Mouse (Mus musculus): ENCODE results near the gene Kif16b. TPM values are rescaled to one million over a fixed set of nuclear protein-coding genes. Genes with fewer than 3 reads are reported as not detected.

Kif16b gene
- total and polyA plus RNA-seq, 3 experiments = 16.1 to 38.3 (median 32.3) TPM

DNA sequence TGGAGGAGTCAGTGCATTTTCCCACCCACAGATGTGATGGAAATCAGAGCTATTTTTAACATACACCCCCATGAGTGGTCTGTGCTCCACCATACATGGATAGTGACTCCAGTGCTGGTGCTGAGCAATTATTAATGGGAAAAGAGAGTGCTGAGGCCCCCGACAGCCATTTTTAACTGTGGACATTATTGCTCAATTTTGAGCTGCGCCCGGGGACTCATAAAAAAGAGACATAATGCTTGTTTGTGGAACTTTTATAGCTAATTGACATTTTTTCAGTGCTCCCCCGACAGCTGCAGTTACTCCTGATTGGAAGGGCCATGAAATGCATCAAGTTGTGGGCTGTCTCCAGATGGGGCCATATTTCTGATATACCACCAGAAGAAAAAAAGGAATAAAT, 302.1 kb downstream of the Kif16b start:
- H3K9ac ChIP-seq (ENCODE audit: low read depth, low read length) = no peak overlapping the region
- no peak overlapping the region for H3K4me3 ChIP-seq
- no peaks in the 10 kb centered on the region for H3K79me2 ChIP-seq (replicated peaks; ENCODE audit: control insufficient read depth, insufficient read depth, low read length)
- no peak overlapping the region for H3K27ac ChIP-seq
- intact Hi-C loops (cut with DNase I) = no loop called here
- H3K27me3 ChIP-seq (ENCODE audit: control insufficient read depth, insufficient read depth, low read length) = no peaks in the 10 kb centered on the region
- no peaks in the 10 kb centered on the region for H3K36me3 ChIP-seq (ENCODE audit: control insufficient read depth, insufficient read depth, low read length)
- WGBS = 84% methylated on average over 4 of the region's 4 CpGs
- TF ChIP-seq POLR2A (IDR thresholded peaks at IDR 0.05; ENCODE audit: insufficient read depth, low read depth, low read length) (no peak), CTCF (IDR thresholded peaks at IDR 0.05) (no peak), EP300 (IDR thresholded peaks at IDR 0.05; ENCODE audit: insufficient read depth, low read depth, low read length) (no peak)
- H3K4me1 ChIP-seq (ENCODE audit: control insufficient read depth, insufficient read depth, low read length) = no peaks in the 10 kb centered on the region
- DNase-seq = no peak

DNA sequence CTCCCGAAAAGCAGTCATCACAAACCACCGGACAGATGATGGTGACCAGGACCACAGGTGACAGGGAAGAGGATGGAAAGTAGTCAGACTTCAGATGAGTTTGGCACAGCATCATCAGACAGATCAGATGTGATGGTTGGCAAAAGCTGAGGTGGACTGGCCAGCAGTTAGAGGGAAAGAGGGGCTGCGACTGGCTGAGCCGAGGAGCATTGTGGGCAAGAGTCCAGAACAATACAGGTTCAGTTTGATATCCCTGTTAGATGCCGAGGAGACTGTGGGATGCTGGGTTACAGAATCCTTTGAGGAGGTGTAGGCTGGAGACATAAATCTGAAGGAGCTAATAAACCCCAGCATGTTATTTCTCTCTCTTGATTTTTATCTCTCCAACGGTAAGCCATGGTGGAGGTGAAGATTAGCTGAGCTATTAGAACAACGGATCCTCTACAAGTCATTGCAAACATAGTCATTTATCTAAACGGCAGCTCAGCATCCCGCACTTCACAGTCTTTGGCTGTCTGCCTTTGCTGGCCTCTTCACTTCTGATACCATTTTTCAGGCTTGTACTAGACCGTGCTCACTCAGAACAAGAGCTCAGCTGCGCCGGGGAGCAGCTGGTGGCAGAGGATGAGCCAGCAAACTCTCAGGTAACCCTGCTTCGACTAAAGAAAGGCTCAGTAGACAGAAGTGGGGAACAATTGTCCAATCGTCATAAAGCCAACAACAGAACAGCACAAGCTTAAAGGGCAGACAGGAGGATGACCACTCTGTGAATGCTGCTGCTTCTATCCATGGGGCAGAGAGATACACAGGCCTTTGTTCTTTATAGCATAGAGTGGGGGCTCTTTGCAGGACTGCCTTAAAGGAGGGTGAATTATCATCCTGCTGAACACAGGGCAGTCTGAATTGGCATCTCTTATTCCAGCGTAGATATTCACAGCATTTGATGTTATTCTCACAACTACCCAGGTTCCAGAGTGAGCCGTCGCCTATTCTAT, 304.9 kb downstream of the Kif16b start:
- Histone ChIP-seq H3K36me3 (ENCODE audit: control insufficient read depth, insufficient read depth, low read length) (no peaks in the 10 kb centered on the region), H3K27me3 (ENCODE audit: control insufficient read depth, insufficient read depth, low read length) (no peaks in the 10 kb centered on the region), H3K27ac (no peak overlapping the region), H3K79me2 (replicated peaks; ENCODE audit: control insufficient read depth, insufficient read depth, low read length) (no peaks in the 10 kb centered on the region), H3K4me1 (ENCODE audit: control insufficient read depth, insufficient read depth, low read length) (no peaks in the 10 kb centered on the region), H3K9ac (ENCODE audit: low read depth, low read length) (no peak overlapping the region), H3K4me3 (no peak overlapping the region)
- intact Hi-C loops (cut with DNase I) = no loop called here
- 61% methylated on average over 17 of the region's 17 CpGs for WGBS
- TF ChIP-seq CTCF (IDR thresholded peaks at IDR 0.05) = no peak
- no peak for TF ChIP-seq POLR2A (IDR thresholded peaks at IDR 0.05; ENCODE audit: insufficient read depth, low read depth, low read length)
- no peak for TF ChIP-seq EP300 (IDR thresholded peaks at IDR 0.05; ENCODE audit: insufficient read depth, low read depth, low read length)
- no peak for DNase-seq

DNA sequence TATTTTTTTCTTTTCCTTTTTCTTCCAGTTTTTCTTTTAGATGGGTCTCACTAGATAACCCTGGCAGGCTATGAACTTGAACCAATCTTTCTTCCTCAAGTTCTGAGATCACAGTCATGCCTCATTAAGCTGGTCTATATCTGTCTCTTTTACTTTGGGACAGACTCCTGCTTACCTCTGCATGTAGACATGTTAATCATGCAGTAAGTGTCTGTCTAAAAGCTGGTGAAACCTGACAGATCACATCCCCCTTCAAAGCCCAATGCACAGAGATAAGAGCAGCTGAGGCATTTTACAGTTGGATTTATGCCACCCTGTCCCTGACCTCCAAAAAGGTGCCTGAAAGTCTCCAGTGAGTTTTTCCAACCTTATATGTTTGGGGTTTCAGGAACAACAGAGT, 310.4 kb downstream of the Kif16b start:
- intact Hi-C loops (cut with DNase I) = no loop called here

DNA sequence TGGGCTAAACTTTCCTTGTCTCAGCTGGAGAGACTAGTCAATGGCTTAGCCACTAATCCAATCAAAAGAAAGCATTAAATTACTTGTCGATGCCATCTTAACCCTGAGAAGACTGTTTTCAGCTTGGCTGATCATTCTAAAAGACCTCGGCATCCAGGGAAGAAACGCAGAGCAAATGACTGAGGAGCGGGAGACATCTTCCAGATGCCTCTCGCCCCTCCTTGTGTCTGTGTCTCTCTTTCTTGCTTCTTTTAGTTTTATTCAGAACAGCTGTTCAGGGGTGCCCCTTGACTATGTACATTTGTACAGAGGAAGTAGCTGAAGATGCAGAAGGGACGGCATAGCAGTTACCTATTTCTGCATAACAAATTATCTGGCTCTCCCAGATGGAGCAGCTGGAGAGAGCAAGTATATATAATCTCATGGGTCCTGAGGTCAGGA, 311.0 kb downstream of the Kif16b start:
- Histone ChIP-seq H3K4me3 (no peak overlapping the region), H3K79me2 (replicated peaks; ENCODE audit: control insufficient read depth, insufficient read depth, low read length) (no peaks in the 10 kb centered on the region), H3K9ac (ENCODE audit: low read depth, low read length) (no peak overlapping the region), H3K36me3 (ENCODE audit: control insufficient read depth, insufficient read depth, low read length) (no peaks in the 10 kb centered on the region), H3K4me1 (ENCODE audit: control insufficient read depth, insufficient read depth, low read length) (no peaks in the 10 kb centered on the region), H3K27ac (no peak overlapping the region), H3K27me3 (ENCODE audit: control insufficient read depth, insufficient read depth, low read length) (no peaks in the 10 kb centered on the region)
- TF ChIP-seq EP300 (IDR thresholded peaks at IDR 0.05; ENCODE audit: insufficient read depth, low read depth, low read length) = no peak
- no peak for TF ChIP-seq POLR2A (IDR thresholded peaks at IDR 0.05; ENCODE audit: insufficient read depth, low read depth, low read length)
- TF ChIP-seq CTCF (IDR thresholded peaks at IDR 0.05) = no peak
- WGBS = 69% methylated on average over 6 of the region's 6 CpGs
- DNase-seq = no peak
- intact Hi-C loops (cut with DNase I) = no loop called here

More for the DNA sequence above, 310.4 kb downstream of the Kif16b start:
- H3K9ac ChIP-seq (ENCODE audit: low read depth, low read length) = no peak overlapping the region
- H3K27me3 ChIP-seq (ENCODE audit: control insufficient read depth, insufficient read depth, low read length) = no peaks in the 10 kb centered on the region
- H3K4me3 ChIP-seq = no peak overlapping the region
- TF ChIP-seq CTCF (IDR thresholded peaks at IDR 0.05) = no peak
- no peak for TF ChIP-seq EP300 (IDR thresholded peaks at IDR 0.05; ENCODE audit: insufficient read depth, low read depth, low read length)
- TF ChIP-seq POLR2A (IDR thresholded peaks at IDR 0.05; ENCODE audit: insufficient read depth, low read depth, low read length) = no peak
- no peak for DNase-seq
- H3K79me2 ChIP-seq (replicated peaks; ENCODE audit: control insufficient read depth, insufficient read depth, low read length) = no peaks in the 10 kb centered on the region
- H3K27ac ChIP-seq = no peak overlapping the region
- H3K36me3 ChIP-seq (ENCODE audit: control insufficient read depth, insufficient read depth, low read length) = no peaks in the 10 kb centered on the region
- no peaks in the 10 kb centered on the region for H3K4me1 ChIP-seq (ENCODE audit: control insufficient read depth, insufficient read depth, low read length)

DNA sequence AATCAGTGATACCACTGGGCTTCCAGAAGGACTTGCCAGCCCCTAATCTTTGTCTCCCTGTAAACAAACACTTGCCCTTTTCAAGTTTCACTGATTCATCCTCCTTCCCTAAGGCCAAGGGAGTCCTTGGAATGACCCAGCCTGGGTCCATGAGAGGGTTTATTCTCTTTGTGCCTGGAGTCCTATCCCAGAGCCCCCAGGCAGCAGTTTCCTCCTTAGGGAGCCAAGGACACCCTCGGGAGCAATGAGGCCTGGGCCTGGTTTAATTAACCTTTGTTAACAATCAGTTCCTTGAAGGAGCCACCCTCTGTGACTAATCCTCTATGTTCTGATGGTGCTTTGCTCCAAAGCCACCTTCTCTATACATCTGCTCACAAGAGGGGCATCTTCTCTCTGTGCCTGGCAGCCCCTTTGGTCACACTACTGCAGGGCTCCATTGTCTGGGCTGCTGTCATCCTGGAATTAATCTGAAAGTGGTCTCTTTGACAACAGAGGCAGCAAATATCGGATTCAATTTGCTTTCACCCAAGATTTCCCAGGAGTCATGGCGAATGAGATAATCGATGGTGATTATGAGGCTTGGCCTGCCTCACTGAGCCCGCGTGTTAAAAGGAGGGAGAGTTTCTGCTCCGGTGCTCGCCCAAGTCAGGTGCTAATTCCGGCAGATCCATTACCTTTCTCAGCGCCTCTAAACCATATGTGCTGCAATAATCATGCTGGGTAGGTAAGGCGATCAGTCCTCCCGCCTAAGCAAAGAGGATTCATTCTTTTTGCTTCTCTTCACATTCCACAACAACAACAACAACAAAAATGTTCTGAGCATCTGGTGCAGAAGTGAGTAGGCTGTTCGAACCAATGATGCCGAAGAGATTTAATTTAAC, 311.7 kb downstream of the Kif16b start:
- H3K9ac ChIP-seq (ENCODE audit: low read depth, low read length) = no peak overlapping the region
- no peaks in the 10 kb centered on the region for H3K4me1 ChIP-seq (ENCODE audit: control insufficient read depth, insufficient read depth, low read length)
- TF ChIP-seq POLR2A (IDR thresholded peaks at IDR 0.05; ENCODE audit: insufficient read depth, low read depth, low read length) (no peak), CTCF (IDR thresholded peaks at IDR 0.05) (no peak), EP300 (IDR thresholded peaks at IDR 0.05; ENCODE audit: insufficient read depth, low read depth, low read length) (no peak)
- no peaks in the 10 kb centered on the region for H3K27me3 ChIP-seq (ENCODE audit: control insufficient read depth, insufficient read depth, low read length)
- H3K36me3 ChIP-seq (ENCODE audit: control insufficient read depth, insufficient read depth, low read length) = no peaks in the 10 kb centered on the region
- 77% methylated on average over 14 of the region's 14 CpGs for WGBS
- H3K4me3 ChIP-seq = no peak overlapping the region
- no peaks in the 10 kb centered on the region for H3K79me2 ChIP-seq (replicated peaks; ENCODE audit: control insufficient read depth, insufficient read depth, low read length)
- DNase-seq = no peak
- no peak overlapping the region for H3K27ac ChIP-seq
- intact Hi-C loops (cut with DNase I) = no loop called here

Data from heart, adult 2 months (tissue).